17 mouse cellular contexts compared by ENCODE assay signal in genomic region chr3:31464260-31464659, GRCm38 (mm10).
"Had no signal": no experiment of that assay in that cellular context is flagged by ENCODE, and none has a peak within 500 bp of the region (broad histone marks: within the 10 kb centered on the region; RNA-seq: fewer than 3 reads in every experiment).

No protein-coding gene starts in this region.

- H3K4me1 ChIP-seq: lung, embryonic 15.5 days; megakaryocyte, embryonic 14.5 days; midbrain, embryonic 15.5 days; neural tube, embryonic 12.5 days; stomach, embryonic 15.5 days had no signal

- H3K9me3 ChIP-seq: lung, embryonic 15.5 days; midbrain, embryonic 13.5 days; midbrain, embryonic 15.5 days; neural tube, embryonic 12.5 days; stomach, embryonic 15.5 days had no signal

- H3K4me3 ChIP-seq: lung, embryonic 15.5 days; megakaryocyte, embryonic 14.5 days; midbrain, embryonic 13.5 days; midbrain, embryonic 15.5 days; neural tube, embryonic 12.5 days; stomach, embryonic 15.5 days had no signal

- DNase-seq: lung, adult 2 months; lung, postnatal 14 days; lung, postnatal 36 days; right cerebral cortex, postnatal 14 days; thymus, adult 2 months; thymus, postnatal 25 days; thymus, postnatal 4 days had no signal

- H3K4me2 ChIP-seq: lung, embryonic 15.5 days; midbrain, embryonic 11.5 days; midbrain, embryonic 13.5 days; midbrain, embryonic 15.5 days; neural tube, embryonic 12.5 days; stomach, embryonic 15.5 days had no signal

- H3K36me3 ChIP-seq: lung, embryonic 15.5 days; midbrain, embryonic 13.5 days; midbrain, embryonic 15.5 days; neural tube, embryonic 12.5 days; stomach, embryonic 15.5 days had no signal

- H3K27me3 ChIP-seq: lung, embryonic 15.5 days; megakaryocyte, embryonic 14.5 days; midbrain, embryonic 13.5 days; midbrain, embryonic 15.5 days; neural tube, embryonic 12.5 days; stomach, embryonic 15.5 days had no signal

- H3K9ac ChIP-seq: lung, embryonic 15.5 days; midbrain, embryonic 13.5 days; midbrain, embryonic 15.5 days; neural tube, embryonic 12.5 days; stomach, embryonic 15.5 days had no signal

- H3K27ac ChIP-seq: lung, embryonic 15.5 days; macrophage; midbrain, embryonic 13.5 days; midbrain, embryonic 15.5 days; neural tube, embryonic 12.5 days; stomach, embryonic 15.5 days; stomach, postnatal 0 days had no signal

- ATAC-seq: lung, postnatal 0 days; midbrain, embryonic 13.5 days; midbrain, embryonic 15.5 days had no signal
